Mouse (Mus musculus): ENCODE measurements at regions not wholly inside any gene's neighbourhood (a gene's known extent, or its start where the extent isn't known, plus 50 kb on each side); places are given as distances from the start of the nearest gene placed in this dataset.

- peaks cover 4% of the 10 kb centered on the region for H3K36me3 ChIP-seq (replicated peaks; ENCODE audit: low read length)
- peaks cover 16% of the 10 kb centered on the region for H3K4me1 ChIP-seq
- no peak for TF ChIP-seq FLI1 (IDR thresholded peaks at IDR 0.05; ENCODE audit: low read length)
- no peaks in the 10 kb centered on the region for H3K27me3 ChIP-seq (replicated peaks)
- H3K9me3 ChIP-seq = peaks cover 6% of the 10 kb centered on the region; the same call in 1 of the 2 replicates
- no peak overlapping the region for H3K4me3 ChIP-seq (replicated peaks)
Measured at GRCm38 (mm10) chr13:37290636-37291035, 54.4 kb upstream of the Ly86 start.

GRCm38 (mm10) chr13:37288993-37289392 lies 56.0 kb upstream of the Ly86 start:
- no peak for TF ChIP-seq GATA1 (IDR thresholded peaks at IDR 0.05; ENCODE audit: borderline replicate concordance, low read length)
- no peak for TF ChIP-seq FLI1 (IDR thresholded peaks at IDR 0.05; ENCODE audit: low read length)
- H3K9me3 ChIP-seq = peaks cover 6% of the 10 kb centered on the region; the same call in 1 of the 2 replicates
- H3K36me3 ChIP-seq (replicated peaks; ENCODE audit: low read length) = peaks cover 4% of the 10 kb centered on the region
- no peaks in the 10 kb centered on the region for H3K27me3 ChIP-seq (replicated peaks)
- H3K4me3 ChIP-seq (replicated peaks) = no peak overlapping the region
- H3K4me1 ChIP-seq = peaks cover 21% of the 10 kb centered on the region

- TF ChIP-seq GATA1 (IDR thresholded peaks at IDR 0.05; ENCODE audit: borderline replicate concordance, low read length) = no peak
- no peak for TF ChIP-seq FLI1 (IDR thresholded peaks at IDR 0.05; ENCODE audit: low read length)
- Histone ChIP-seq H3K27me3 (replicated peaks) (no peaks in the 10 kb centered on the region), H3K36me3 (replicated peaks; ENCODE audit: low read length) (peaks cover 2% of the 10 kb centered on the region), H3K4me3 (replicated peaks) (no peak overlapping the region), H3K4me1 (peaks cover 25% of the 10 kb centered on the region), H3K9me3 (no peaks in the 10 kb centered on the region)
Measured at GRCm38 (mm10) chr13:37282515-37282914, 62.5 kb upstream of the Ly86 start.

- Histone ChIP-seq H3K36me3 (replicated peaks; ENCODE audit: low read length) (peaks cover 2% of the 10 kb centered on the region), H3K9me3 (no peaks in the 10 kb centered on the region), H3K4me3 (replicated peaks) (peak overlapping the region; percentile 18), H3K4me1 (peaks cover 21% of the 10 kb centered on the region), H3K27me3 (replicated peaks) (no peaks in the 10 kb centered on the region)
- TF ChIP-seq GATA1 (IDR thresholded peaks at IDR 0.05; ENCODE audit: borderline replicate concordance, low read length) = no peak
- no peak for TF ChIP-seq FLI1 (IDR thresholded peaks at IDR 0.05; ENCODE audit: low read length)
Measured at GRCm38 (mm10) chr13:37279078-37279789, 65.8 kb upstream of the Ly86 start.

- Histone ChIP-seq H3K4me3 (replicated peaks) (peak overlapping the region; percentile 64), H3K27me3 (replicated peaks) (no peaks in the 10 kb centered on the region), H3K4me1 (peaks cover 53% of the 10 kb centered on the region), H3K9me3 (no peaks in the 10 kb centered on the region), H3K36me3 (replicated peaks; ENCODE audit: low read length) (no peaks in the 10 kb centered on the region)
- TF ChIP-seq FLI1 (IDR thresholded peaks at IDR 0.05; ENCODE audit: low read length) (no peak), GATA1 (IDR thresholded peaks at IDR 0.05; ENCODE audit: borderline replicate concordance, low read length) (no peak)
Measured at GRCm38 (mm10) chr13:37249581-37250461, 95.2 kb upstream of the Ly86 start.

- no peak overlapping the region for H3K4me3 ChIP-seq (replicated peaks)
- H3K9me3 ChIP-seq = no peaks in the 10 kb centered on the region
- TF ChIP-seq GATA1 (IDR thresholded peaks at IDR 0.05; ENCODE audit: borderline replicate concordance, low read length) = no peak
- no peaks in the 10 kb centered on the region for H3K27me3 ChIP-seq (replicated peaks)
- H3K4me1 ChIP-seq = peaks cover 48% of the 10 kb centered on the region
- no peaks in the 10 kb centered on the region for H3K36me3 ChIP-seq (replicated peaks; ENCODE audit: low read length)
Measured at GRCm38 (mm10) chr13:37248741-37249140, 96.3 kb upstream of the Ly86 start.

GRCm38 (mm10) chr13:37240048-37240447 lies 105.0 kb upstream of the Ly86 start:
- H3K36me3 ChIP-seq (replicated peaks; ENCODE audit: low read length) = peaks cover 7% of the 10 kb centered on the region
- H3K4me3 ChIP-seq (replicated peaks) = no peak overlapping the region
- peaks cover 7% of the 10 kb centered on the region for H3K9me3 ChIP-seq
- peaks cover 2% of the 10 kb centered on the region for H3K27me3 ChIP-seq (replicated peaks)
- H3K4me1 ChIP-seq = peaks cover 23% of the 10 kb centered on the region; the same call in 1 of the 2 replicates
- TF ChIP-seq FLI1 (IDR thresholded peaks at IDR 0.05; ENCODE audit: low read length) (no peak), GATA1 (IDR thresholded peaks at IDR 0.05; ENCODE audit: borderline replicate concordance, low read length) (no peak)

GRCm38 (mm10) chr13:37237285-37237684 lies 107.7 kb upstream of the Ly86 start:
- TF ChIP-seq GATA1 (IDR thresholded peaks at IDR 0.05; ENCODE audit: borderline replicate concordance, low read length) (no peak), FLI1 (IDR thresholded peaks at IDR 0.05; ENCODE audit: low read length) (no peak)
- peaks cover 8% of the 10 kb centered on the region for H3K9me3 ChIP-seq

GRCm38 (mm10) chr13:37225834-37226233 lies 119.2 kb upstream of the Ly86 start:
- no peak for TF ChIP-seq FLI1 (IDR thresholded peaks at IDR 0.05; ENCODE audit: low read length)
- no peak for TF ChIP-seq GATA1 (IDR thresholded peaks at IDR 0.05; ENCODE audit: borderline replicate concordance, low read length)
- Histone ChIP-seq H3K4me3 (replicated peaks) (no peak overlapping the region), H3K27me3 (replicated peaks) (no peaks in the 10 kb centered on the region), H3K4me1 (peaks cover 56% of the 10 kb centered on the region), H3K36me3 (replicated peaks; ENCODE audit: low read length) (peaks cover 5% of the 10 kb centered on the region), H3K9me3 (no peaks in the 10 kb centered on the region)

More at GRCm38 (mm10) chr13:37237285-37237684, 107.7 kb upstream of the Ly86 start:
- Histone ChIP-seq H3K4me1 (peaks cover 34% of the 10 kb centered on the region), H3K27me3 (replicated peaks) (no peaks in the 10 kb centered on the region), H3K36me3 (replicated peaks; ENCODE audit: low read length) (peaks cover 12% of the 10 kb centered on the region), H3K4me3 (replicated peaks) (no peak overlapping the region)

- no peaks in the 10 kb centered on the region for H3K9me3 ChIP-seq
- TF ChIP-seq GATA1 (IDR thresholded peaks at IDR 0.05; ENCODE audit: borderline replicate concordance, low read length) = no peak
- TF ChIP-seq FLI1 (IDR thresholded peaks at IDR 0.05; ENCODE audit: low read length) = no peak
- H3K4me1 ChIP-seq = peaks cover 42% of the 10 kb centered on the region
- peaks cover 2% of the 10 kb centered on the region for H3K36me3 ChIP-seq (replicated peaks; ENCODE audit: low read length)
- H3K27me3 ChIP-seq (replicated peaks) = no peaks in the 10 kb centered on the region
- no peak overlapping the region for H3K4me3 ChIP-seq (replicated peaks)
Measured at GRCm38 (mm10) chr13:37220436-37220835, 124.6 kb upstream of the Ly86 start.

All from megakaryocyte, embryonic 14.5 days (primary cell).